Comparison of ENCODE assay signal across 8 mouse cellular contexts in genomic region chr11:75937370-75937871, GRCm38 (mm10). TPM values are rescaled to one million over a fixed set of nuclear protein-coding genes. Genes with fewer than 3 reads are reported as not detected.
DNase-seq lines count a peak whose midpoint lies in the region; ATAC-seq and TF ChIP-seq lines count a peak whose summit lies in the region.

No protein-coding gene starts in this region.

- H3K36me3 ChIP-seq in hindbrain, postnatal 0 days (ENCODE audit: insufficient read depth, low read length), result no peaks in the 10 kb centered on the region

- H3K9ac ChIP-seq in hindbrain, postnatal 0 days (replicated peaks; ENCODE audit: low read length), result no peak overlapping the region

- intact Hi-C loops in left cerebral cortex, postnatal 25 days (cut with DNase I), result no loop called here

- no peaks in the 10 kb centered on the region for H3K27me3 ChIP-seq in hindbrain, postnatal 0 days (ENCODE audit: insufficient read depth, low read length)

- peak; percentile 49; the same call in 1 of the 2 replicates for ATAC-seq in hindbrain, postnatal 0 days

- WGBS in hindbrain, postnatal 0 days, result 19% methylated on average over 6 of the region's 6 CpGs

- H3K9me3 ChIP-seq in hindbrain, postnatal 0 days (ENCODE audit: low read length), result no peaks in the 10 kb centered on the region

- TF ChIP-seq CTCF in hindbrain, postnatal 0 days (IDR thresholded peaks at IDR 0.05; ENCODE audit: low read depth), result peak; percentile 35; the same call in 1 of the 2 replicates

- peak overlapping the region; percentile 27; the same call in 1 of the 2 replicates for H3K27ac ChIP-seq in hindbrain, postnatal 0 days

- 0 out of 2 replicates have a peak overlapping the region, but pooled peaks have one; percentile 11 for H3K4me2 ChIP-seq in hindbrain, postnatal 0 days (ENCODE audit: low read depth, low read length)

- H3K4me3 ChIP-seq in hindbrain, postnatal 0 days (ENCODE audit: low read length), result no peak overlapping the region

- DNase-seq in ES-CJ7 (ENCODE audit: low read depth, low spot score), result peak; percentile 30
- peak; percentile 57 for DNase-seq in adrenal gland, adult 2 months
- peak; percentile 73 for DNase-seq in forelimb bud, embryonic 11.5 days (ENCODE audit: low read depth, low spot score)
- peak; percentile 53 for DNase-seq in hindbrain, postnatal 0 days (ENCODE audit: low spot score)
- DNase-seq in lung, adult 18-20 months, result peak; percentile 80 to 87
- peak; percentile 50 for DNase-seq in ovary, postnatal 14 days (ENCODE audit: low spot score)
- DNase-seq in left cerebral cortex, postnatal 25 days (ENCODE audit: low spot score in 2 of 2), result no peak
- no peak for DNase-seq in thymus, postnatal 36 days

- H3K4me1 ChIP-seq in hindbrain, postnatal 0 days (ENCODE audit: insufficient read depth, low read length), result no peaks in the 10 kb centered on the region; the same call in 1 of the 2 replicates

RNA-seq across cellular contexts. Expression of gene Rph3al, which starts 0.8 kb away (rescaled TPM):
- 10 to 100 TPM; 16.6 to 18.0 TPM for total RNA-seq in adrenal gland, adult 2 months (2021)
- 19.6 and 20.4 TPM in 2 replicates for polyA plus RNA-seq in adrenal gland, adult 2 months (2012; rRNA removed)
- 2.0 and 3.1 TPM in 2 replicates for total RNA-seq in hindbrain, postnatal 0 days (2014; rRNA removed)
- 2.5 and 3.3 TPM in 2 replicates for polyA plus RNA-seq in hindbrain, postnatal 0 days (2015; fragmentation: Nextera tagmentation; extraction: Ambion mirVana)
- total RNA-seq in left cerebral cortex, postnatal 25 days (2021), result 1 to 10 TPM; 2.3 to 3.0 TPM

Comparison
In these comparisons a context has a peak if more than half of its experiments do, and no peak if none do; other contexts are left out.
1. DNase-seq: peak in ES-CJ7 (single experiment), adrenal gland, adult 2 months (single experiment), forelimb bud, embryonic 11.5 days (single experiment), hindbrain, postnatal 0 days (single experiment), lung, adult 18-20 months (2 of 2) and ovary, postnatal 14 days (single experiment); none in left cerebral cortex, postnatal 25 days (0 of 2) and thymus, postnatal 36 days (0 of 2).